Mouse (Mus musculus): ENCODE measurements around the gene Gsta2. TPM values are rescaled to one million over a fixed set of nuclear protein-coding genes. Genes with fewer than 3 reads are reported as not detected.
"Not testable (repeated sequence)": the region's sequence is repeated elsewhere in the genome, so short reads cannot be mapped to it uniquely, and the experiment has no call there.

Gene Gsta2
- polyA plus RNA-seq, 1 experiment from 2014 or later = 15.4 TPM

- not testable (repeated sequence) for H3K36me3 ChIP-seq; H3K4me1 ChIP-seq; H3K4me2 ChIP-seq; H3K27me3 ChIP-seq; H3K4me3 ChIP-seq; H3K27ac ChIP-seq; H3K9me3 ChIP-seq; H3K9ac ChIP-seq; ATAC-seq (ENCODE audit: insufficient number of reproducible peaks, low FRiP score, low TSS enrichment, low read depth)
- 91% methylated on average over 9 of the region's 9 CpGs for WGBS
Measured at GRCm38 (mm10) chr9:78343055-78343454, 12.5 kb downstream of the Gsta2 start.

- not testable (repeated sequence) for H3K27me3 ChIP-seq; H3K9ac ChIP-seq; H3K9me3 ChIP-seq; H3K4me1 ChIP-seq; H3K4me2 ChIP-seq; H3K36me3 ChIP-seq; H3K4me3 ChIP-seq; ATAC-seq (ENCODE audit: insufficient number of reproducible peaks, low FRiP score, low TSS enrichment, low read depth); H3K27ac ChIP-seq
- WGBS = 86% methylated on average over 4 of the region's 4 CpGs
Measured at GRCm38 (mm10) chr9:78342494-78342893, 13.1 kb downstream of the Gsta2 start.

- H3K27ac ChIP-seq; ATAC-seq (ENCODE audit: insufficient number of reproducible peaks, low FRiP score, low TSS enrichment, low read depth); H3K27me3 ChIP-seq; H3K9me3 ChIP-seq; H3K4me2 ChIP-seq; H3K4me3 ChIP-seq; H3K9ac ChIP-seq; H3K4me1 ChIP-seq; H3K36me3 ChIP-seq: not testable (repeated sequence)
- WGBS = 18% methylated on average over 8 of the region's 8 CpGs
Measured at GRCm38 (mm10) chr9:78340324-78340723, 15.3 kb downstream of the Gsta2 start.

- not testable (repeated sequence) for H3K27me3 ChIP-seq; ATAC-seq (ENCODE audit: insufficient number of reproducible peaks, low FRiP score, low TSS enrichment, low read depth); H3K36me3 ChIP-seq; H3K9ac ChIP-seq; H3K4me3 ChIP-seq; H3K9me3 ChIP-seq; H3K4me2 ChIP-seq; H3K27ac ChIP-seq; H3K4me1 ChIP-seq
Measured at GRCm38 (mm10) chr9:78337050-78337449, 18.5 kb downstream of the Gsta2 start.

GRCm38 (mm10) chr9:78327289-78327688, 28.3 kb downstream of the Gsta2 start, which contains the start of gene Omt2b:
Omt2b (plus strand) TSS chr9:78327589.
- WGBS = 80% methylated on average over 1 of the region's 1 CpGs
- not testable (repeated sequence) for H3K27me3 ChIP-seq; H3K4me1 ChIP-seq; H3K9me3 ChIP-seq; H3K9ac ChIP-seq; H3K4me2 ChIP-seq; ATAC-seq (ENCODE audit: insufficient number of reproducible peaks, low FRiP score, low TSS enrichment, low read depth); H3K27ac ChIP-seq; H3K36me3 ChIP-seq; H3K4me3 ChIP-seq

- no peak for ATAC-seq (ENCODE audit: insufficient number of reproducible peaks, low FRiP score, low TSS enrichment, low read depth)
- no peak overlapping the region for H3K9ac ChIP-seq
- no peak overlapping the region for H3K27ac ChIP-seq
- no peak overlapping the region for H3K4me3 ChIP-seq
- 25% methylated on average over 1 of the region's 1 CpGs for WGBS
- H3K36me3 ChIP-seq = no peaks in the 10 kb centered on the region
- H3K9me3 ChIP-seq = no peaks in the 10 kb centered on the region
- no peaks in the 10 kb centered on the region for H3K27me3 ChIP-seq
- no peaks in the 10 kb centered on the region for H3K4me1 ChIP-seq
- H3K4me2 ChIP-seq = no peak overlapping the region
Measured at GRCm38 (mm10) chr9:78319499-78319898, 36.1 kb downstream of the Gsta2 start.

GRCm38 (mm10) chr9:78314696-78315095, 40.9 kb downstream of the Gsta2 start, which contains the start of gene Omt2a:
Omt2a (minus strand) TSS chr9:78314796.
- H3K4me3 ChIP-seq = no peak within 1 kb of the TSS
- no peak within 1 kb of the TSS for H3K9ac ChIP-seq
- H3K27ac ChIP-seq = no peak within 1 kb of the TSS
- no peak for ATAC-seq (ENCODE audit: insufficient number of reproducible peaks, low FRiP score, low TSS enrichment, low read depth)
- H3K36me3 ChIP-seq = no peaks in the 10 kb centered on the region
- H3K9me3 ChIP-seq = no peaks in the 10 kb centered on the region
- no peak within 1 kb of the TSS for H3K4me2 ChIP-seq
- no peaks in the 10 kb centered on the region for H3K27me3 ChIP-seq
- H3K4me1 ChIP-seq = no peaks in the 10 kb centered on the region
- WGBS = 78% methylated on average over 2 of the region's 2 CpGs

GRCm38 (mm10) chr9:78308122-78308521, 47.5 kb downstream of the Gsta2 start:
- H3K9ac ChIP-seq; H3K4me3 ChIP-seq; H3K36me3 ChIP-seq; H3K4me2 ChIP-seq; ATAC-seq (ENCODE audit: insufficient number of reproducible peaks, low FRiP score, low TSS enrichment, low read depth); H3K27ac ChIP-seq; H3K27me3 ChIP-seq; H3K4me1 ChIP-seq; H3K9me3 ChIP-seq: not testable (repeated sequence)
- WGBS = 71% methylated on average over 3 of the region's 3 CpGs

GRCm38 (mm10) chr9:78299143-78299542, 56.4 kb downstream of the Gsta2 start:
- WGBS = 80% methylated on average over 1 of the region's 1 CpGs

GRCm38 (mm10) chr9:78298232-78298631, 57.4 kb downstream of the Gsta2 start:
- no peak overlapping the region for H3K27ac ChIP-seq
- no peaks in the 10 kb centered on the region for H3K36me3 ChIP-seq
- no peak for ATAC-seq (ENCODE audit: insufficient number of reproducible peaks, low FRiP score, low TSS enrichment, low read depth)
- H3K9ac ChIP-seq = no peak overlapping the region
- H3K27me3 ChIP-seq = no peaks in the 10 kb centered on the region
- 67% methylated on average over 1 of the region's 1 CpGs for WGBS
- H3K4me2 ChIP-seq = no peak overlapping the region
- no peaks in the 10 kb centered on the region for H3K4me1 ChIP-seq
- no peak overlapping the region for H3K4me3 ChIP-seq
- no peaks in the 10 kb centered on the region for H3K9me3 ChIP-seq

More at GRCm38 (mm10) chr9:78299143-78299542, 56.4 kb downstream of the Gsta2 start:
- not testable (repeated sequence) for H3K27ac ChIP-seq; H3K4me3 ChIP-seq; H3K9me3 ChIP-seq; H3K27me3 ChIP-seq; ATAC-seq (ENCODE audit: insufficient number of reproducible peaks, low FRiP score, low TSS enrichment, low read depth); H3K36me3 ChIP-seq; H3K4me2 ChIP-seq; H3K4me1 ChIP-seq; H3K9ac ChIP-seq

- ATAC-seq (ENCODE audit: insufficient number of reproducible peaks, low FRiP score, low TSS enrichment, low read depth); H3K4me3 ChIP-seq: not testable (repeated sequence)
- 9% methylated on average over 6 of the region's 6 CpGs for WGBS
Measured at GRCm38 (mm10) chr9:78296089-78296488, 59.5 kb downstream of the Gsta2 start.

GRCm38 (mm10) chr9:78294781-78295180, 60.8 kb downstream of the Gsta2 start:
- 53% methylated on average over 7 of the region's 7 CpGs for WGBS
- H3K36me3 ChIP-seq; H3K4me3 ChIP-seq; H3K9me3 ChIP-seq; H3K4me1 ChIP-seq; H3K27me3 ChIP-seq; H3K9ac ChIP-seq; ATAC-seq (ENCODE audit: insufficient number of reproducible peaks, low FRiP score, low TSS enrichment, low read depth); H3K27ac ChIP-seq; H3K4me2 ChIP-seq: not testable (repeated sequence)

More at GRCm38 (mm10) chr9:78296089-78296488, 59.5 kb downstream of the Gsta2 start:
- not testable (repeated sequence) for H3K9me3 ChIP-seq, H3K36me3 ChIP-seq, H3K27me3 ChIP-seq, H3K4me2 ChIP-seq, H3K4me1 ChIP-seq, H3K9ac ChIP-seq, H3K27ac ChIP-seq

GRCm38 (mm10) chr9:78293683-78294082, 61.9 kb downstream of the Gsta2 start:
- WGBS = 64% methylated on average over 1 of the region's 1 CpGs
- H3K9ac ChIP-seq; ATAC-seq (ENCODE audit: insufficient number of reproducible peaks, low FRiP score, low TSS enrichment, low read depth); H3K4me2 ChIP-seq; H3K27ac ChIP-seq; H3K36me3 ChIP-seq; H3K4me1 ChIP-seq; H3K4me3 ChIP-seq; H3K27me3 ChIP-seq; H3K9me3 ChIP-seq: not testable (repeated sequence)
